Mouse (Mus musculus): ENCODE data around the gene Ivd.

DNA sequence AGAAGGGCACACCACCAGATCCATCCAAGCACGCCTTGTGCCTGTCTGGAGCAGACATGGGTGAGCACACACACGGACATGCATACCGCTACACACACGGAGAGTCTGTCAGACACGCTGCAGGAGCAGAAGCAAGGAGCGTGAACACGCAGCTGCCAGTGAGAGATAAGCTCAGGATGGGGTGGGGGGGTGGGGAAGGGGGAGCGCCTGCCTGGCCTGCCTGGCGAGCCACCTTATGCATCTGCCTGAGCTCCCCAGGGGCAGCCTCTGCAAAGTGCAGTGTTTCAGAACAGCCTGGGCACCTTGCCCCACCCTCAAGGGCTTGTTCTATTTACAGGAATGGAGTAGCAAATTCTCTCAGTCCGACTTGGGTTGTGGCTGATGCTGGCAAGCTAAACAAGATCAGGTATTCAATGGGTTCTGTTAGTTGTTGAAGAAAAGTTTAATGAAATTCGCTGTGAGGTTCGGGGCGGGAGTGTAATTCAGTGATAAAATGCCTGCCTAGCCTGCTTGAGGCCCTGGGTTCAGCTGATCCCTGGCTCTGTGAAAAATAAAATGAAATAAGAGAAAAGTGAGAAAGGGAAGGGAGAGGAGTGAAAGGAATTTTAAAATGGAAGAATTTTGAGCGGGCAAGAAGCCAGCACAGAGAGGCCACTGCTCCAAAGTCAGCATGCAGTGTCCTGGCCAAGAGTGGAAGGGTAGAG is 26.2 kb downstream of the Ivd start:
- TF ChIP-seq CTCF (IDR thresholded peaks at IDR 0.05; ENCODE audit: control insufficient read depth, insufficient read depth, low read length) (no peak), POLR2A (IDR thresholded peaks at IDR 0.05; ENCODE audit: borderline replicate concordance, control insufficient read depth, low read depth, low read length) (0 out of 2 replicates have a peak, but pooled peaks have one; percentile 25)
